Mouse (Mus musculus) liver, embryonic 11.5 days (tissue): ENCODE results near the gene Aaed1. TPM values are rescaled to one million over a fixed set of nuclear protein-coding genes. Genes with fewer than 3 reads are reported as not detected.

ENCODE experiments used
- ATAC-seq: fragments of 200-750 bp; cut with Nextera tagmentation; replicated peaks from 2 replicates; pipeline ENCODE4 v1.8.0; 2017; ENCODE audit warnings: moderate number of reproducible peaks, mild to moderate bottlenecking, moderate TSS enrichment, moderate library complexity; ENCODE audit not compliant: low FRiP score
- DNase-seq: peaks from one replicate; pipeline ENCODE4 v3.0.0-alpha.2; 2017; ENCODE audit warnings: low spot score
- H3K27ac ChIP-seq: fragments of 300-500 bp; sonication (generic); 2 replicates; pipeline ENCODE4 v1.5.1; 2014; ENCODE audit warnings: mild to moderate bottlenecking, low read depth, low read length, control low read depth
- H3K27me3 ChIP-seq: fragments of 300-500 bp; sonication (generic); replicated peaks from 2 replicates; pipeline ENCODE4 v1.6.1; 2014; ENCODE audit warnings: low read length, mixed read lengths; ENCODE audit not compliant: control insufficient read depth, insufficient read depth
- H3K36me3 ChIP-seq: fragments of 300-500 bp; sonication (generic); 2 replicates; pipeline ENCODE4 v1.6.1; 2014; ENCODE audit warnings: mild to moderate bottlenecking, low read length, moderate library complexity, mixed read lengths; ENCODE audit not compliant: control insufficient read depth, insufficient read depth
- H3K4me1 ChIP-seq: fragments of 300-500 bp; sonication (generic); replicated peaks from 2 replicates; pipeline ENCODE4 v1.6.1; 2014; ENCODE audit warnings: low read length, mixed read lengths; ENCODE audit not compliant: control insufficient read depth, insufficient read depth
- H3K4me2 ChIP-seq: fragments of 300-500 bp; sonication (generic); 2 replicates; pipeline ENCODE4 v1.6.1; 2014; ENCODE audit warnings: mild to moderate bottlenecking, control low read depth, moderate library complexity
- H3K4me3 ChIP-seq: fragments of 300-500 bp; sonication (generic); 2 replicates; pipeline ENCODE4 v1.5.1; 2014; ENCODE audit warnings: low read depth, low read length, control low read depth
- H3K9ac ChIP-seq: fragments of 300-500 bp; sonication (generic); 2 replicates; pipeline ENCODE4 v1.6.1; 2014; ENCODE audit warnings: low read depth, low read length, control low read depth
- H3K9me3 ChIP-seq: fragments of 300-500 bp; sonication (generic); 2 replicates; pipeline ENCODE4 v1.6.1; 2016; ENCODE audit warnings: low read length, inconsistent platforms, mixed read lengths; ENCODE audit not compliant: control insufficient read depth
- WGBS: fragments of 180-500 bp; shearing (Covaris S2); extraction: QIAGEN DNeasy Blood & Tissue Kit; methylation state at CpG from one replicate; pipeline ENCODE4 v1.1.7; 2014; 5-methylcytosine and 5-hydroxymethylcytosine counted together
- polyA plus RNA-seq: library from polyadenylated mRNA; unstranded; fragments of >200 nt; fragmentation: Nextera tagmentation; extraction: Ambion mirVana; gene quantifications from 2 replicates; pipeline ENCODE4 v1.2.1, GENCODE M21; 2014

Aaed1 gene
- polyA plus RNA-seq, 1 experiment from 2014 or later = 43.0 TPM

DNA sequence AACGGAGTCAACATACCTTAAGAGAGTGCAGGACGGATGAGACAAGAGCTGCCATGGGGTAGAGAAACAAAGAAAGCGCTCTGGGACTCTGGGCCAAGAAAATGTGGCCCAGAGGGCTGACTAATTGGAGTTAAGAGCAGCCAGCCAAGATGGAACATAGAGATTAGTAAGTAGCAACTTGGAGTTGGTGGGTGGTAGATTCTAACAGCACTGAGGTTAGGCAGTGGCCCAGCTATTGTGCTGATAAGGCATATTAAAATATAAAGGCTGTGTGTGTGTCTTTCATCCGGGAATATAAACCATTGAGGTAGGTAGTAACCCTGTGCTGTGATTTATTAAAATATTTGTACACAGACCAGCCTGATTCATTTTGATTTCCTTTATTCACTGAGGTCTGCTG lies 26.2 kb downstream of the Aaed1 start:
- DNase-seq (no peak), ATAC-seq (no peak)
- Histone ChIP-seq H3K9me3 (peaks cover 4% of the 10 kb centered on the region), H3K27me3 (no peaks in the 10 kb centered on the region), H3K4me2 (no peak overlapping the region), H3K36me3 (no peaks in the 10 kb centered on the region), H3K9ac (no peak overlapping the region), H3K27ac (no peak overlapping the region), H3K4me3 (no peak overlapping the region), H3K4me1 (no peaks in the 10 kb centered on the region)
- WGBS = 71% methylated on average over 4 of the region's 4 CpGs

DNA sequence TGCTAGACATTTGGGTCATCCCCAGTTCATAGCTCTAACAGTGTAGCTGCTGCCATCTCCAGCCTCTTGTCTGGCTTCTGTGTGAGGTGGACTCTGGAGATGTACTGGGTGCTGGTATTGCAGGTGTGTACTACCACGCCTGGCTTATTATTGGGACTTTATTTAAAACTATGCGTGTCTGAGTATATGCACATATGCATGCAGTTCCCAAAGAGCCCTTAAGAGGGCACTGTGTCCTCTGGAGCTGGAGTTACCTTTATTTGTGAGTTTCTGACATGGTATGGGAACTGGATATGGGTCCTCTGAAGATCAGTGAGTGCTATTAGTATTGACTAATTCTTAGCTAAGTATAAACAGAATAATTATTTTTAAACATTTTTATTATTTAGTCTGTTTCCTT lies 27.8 kb downstream of the Aaed1 start:
- no peaks in the 10 kb centered on the region for H3K36me3 ChIP-seq
- DNase-seq (no peak), ATAC-seq (no peak)
- H3K27me3 ChIP-seq = 0 out of 2 replicates have a peak, but pooled peaks cover 2% of the 10 kb centered on the region
- H3K4me1 ChIP-seq = no peaks in the 10 kb centered on the region
- H3K9ac ChIP-seq = no peak overlapping the region
- WGBS = 88% methylated on average over 2 of the region's 2 CpGs
- peaks cover 4% of the 10 kb centered on the region for H3K9me3 ChIP-seq
- no peak overlapping the region for H3K27ac ChIP-seq
- H3K4me3 ChIP-seq = no peak overlapping the region
- H3K4me2 ChIP-seq = no peak overlapping the region

DNA sequence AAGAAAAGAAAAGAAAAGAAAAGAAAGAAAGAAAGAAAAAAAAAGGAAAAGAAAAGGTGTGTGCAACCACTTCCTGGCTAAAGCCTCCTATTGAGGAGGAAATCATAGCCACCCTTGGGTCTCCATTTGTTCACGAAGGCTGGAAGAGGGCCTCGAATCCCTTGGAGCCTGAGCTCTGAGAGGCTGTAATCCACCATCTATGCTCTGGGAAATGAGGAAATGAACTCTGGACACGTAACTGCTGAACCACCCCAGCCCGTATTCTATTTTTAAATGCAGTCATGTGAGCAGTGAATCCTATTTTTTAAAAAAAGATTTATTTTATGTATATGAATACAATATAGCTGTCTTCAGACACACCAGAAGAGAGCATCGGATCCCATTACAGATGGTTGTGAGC lies 31.6 kb downstream of the Aaed1 start:
- Histone ChIP-seq H3K36me3 (no peaks in the 10 kb centered on the region), H3K9me3 (peaks cover 4% of the 10 kb centered on the region), H3K4me2 (no peak overlapping the region), H3K27ac (no peak overlapping the region), H3K27me3 (0 out of 2 replicates have a peak, but pooled peaks cover 2% of the 10 kb centered on the region), H3K4me3 (no peak overlapping the region), H3K4me1 (peaks cover 6% of the 10 kb centered on the region; the same call in 1 of the 2 replicates), H3K9ac (no peak overlapping the region)
- ATAC-seq (no peak), DNase-seq (no peak)
- 73% methylated on average over 5 of the region's 5 CpGs for WGBS

DNA sequence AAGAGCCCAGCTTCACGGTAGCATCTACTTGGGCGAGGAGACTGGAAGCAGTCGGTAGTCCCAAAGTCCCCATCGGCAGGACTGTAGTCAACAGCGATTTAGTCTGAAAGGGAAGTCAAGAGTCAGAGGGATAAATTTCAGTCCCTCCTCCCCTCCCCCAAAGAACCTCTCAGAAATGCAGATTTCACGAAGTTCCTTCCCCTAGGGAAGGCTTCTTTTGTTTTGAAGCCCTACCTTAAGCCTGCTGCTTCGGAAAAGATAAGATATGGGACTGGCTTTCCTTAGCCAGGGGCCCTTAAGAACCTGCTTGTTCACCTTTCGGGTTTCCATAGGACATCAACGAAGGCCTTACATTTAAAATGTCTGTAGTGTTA lies 36.8 kb downstream of the Aaed1 start:
- Histone ChIP-seq H3K9me3 (no peaks in the 10 kb centered on the region), H3K4me3 (peak overlapping the region; percentile 75), H3K9ac (peak overlapping the region; percentile 77), H3K27ac (peak overlapping the region; percentile 52), H3K36me3 (no peaks in the 10 kb centered on the region), H3K4me1 (peaks cover 13% of the 10 kb centered on the region; the same call in 1 of the 2 replicates), H3K4me2 (peak overlapping the region; percentile 99), H3K27me3 (0 out of 2 replicates have a peak, but pooled peaks cover 4% of the 10 kb centered on the region)
- 11% methylated on average over 9 of the region's 9 CpGs for whole genome bisulfite sequencing
- peak; percentile 30; the same call in 1 of the 2 replicates for ATAC-seq
- no peak for DNase-seq

DNA sequence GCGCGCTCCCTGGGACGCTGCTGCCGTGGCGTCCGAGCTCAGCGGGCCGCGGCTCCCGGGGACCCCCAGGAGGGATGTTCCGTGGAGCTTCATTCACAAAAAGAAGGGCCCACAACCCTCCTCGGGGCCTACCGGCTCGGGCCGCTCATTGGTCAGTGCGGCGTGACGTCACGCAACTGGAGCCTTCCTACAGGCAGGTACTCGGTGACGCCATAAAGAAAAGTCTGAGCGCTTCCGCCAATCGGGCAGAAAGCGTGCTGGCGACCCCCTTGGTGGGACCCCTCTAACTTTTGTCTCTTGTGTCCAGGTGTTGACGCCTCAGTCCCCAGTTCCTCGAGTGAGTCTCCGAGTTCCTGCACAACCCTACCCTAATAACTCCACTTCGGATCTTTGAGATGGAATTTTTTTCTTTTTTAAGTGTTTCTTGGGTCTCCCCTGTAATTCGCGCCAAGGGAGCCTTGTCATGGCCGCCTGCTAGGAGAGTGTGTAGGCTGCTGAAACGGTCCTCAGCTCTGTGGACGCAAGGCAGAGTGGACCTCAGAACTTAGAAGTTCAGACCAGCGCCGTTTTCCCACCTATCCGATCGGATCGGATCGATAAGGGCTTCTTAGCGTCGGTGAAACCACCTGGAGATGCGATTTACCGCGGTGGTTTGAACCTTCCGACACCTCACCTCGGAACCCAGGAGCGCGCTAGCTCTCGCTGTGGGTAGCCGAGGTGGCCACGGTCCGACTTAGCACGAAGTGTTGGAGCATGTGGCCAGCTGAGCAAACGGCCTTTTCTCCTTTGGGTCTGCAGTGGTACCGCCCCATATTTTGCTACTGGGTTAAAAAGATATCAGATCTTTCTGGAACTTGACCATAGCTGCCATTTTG lies 37.4 kb downstream of the Aaed1 start, which contains the start of gene Cdc14b:
TSS of gene Cdc14b (minus strand) at position 412 of the 875 bp plus-strand sequence.
- Histone ChIP-seq H3K4me3 (peak within 1 kb of the TSS; percentile 75), H3K36me3 (no peaks in the 10 kb centered on the region), H3K4me2 (peak within 1 kb of the TSS; percentile 99), H3K27ac (peak within 1 kb of the TSS; percentile 52), H3K4me1 (peaks cover 13% of the 10 kb centered on the region; the same call in 1 of the 2 replicates), H3K27me3 (0 out of 2 replicates have a peak, but pooled peaks cover 4% of the 10 kb centered on the region), H3K9ac (peak within 1 kb of the TSS; percentile 77), H3K9me3 (no peaks in the 10 kb centered on the region)
- under 1% methylated on average over 57 of the region's 57 CpGs for WGBS
- ATAC-seq = peak; percentile 93
- peak; percentile 84 for DNase-seq

DNA sequence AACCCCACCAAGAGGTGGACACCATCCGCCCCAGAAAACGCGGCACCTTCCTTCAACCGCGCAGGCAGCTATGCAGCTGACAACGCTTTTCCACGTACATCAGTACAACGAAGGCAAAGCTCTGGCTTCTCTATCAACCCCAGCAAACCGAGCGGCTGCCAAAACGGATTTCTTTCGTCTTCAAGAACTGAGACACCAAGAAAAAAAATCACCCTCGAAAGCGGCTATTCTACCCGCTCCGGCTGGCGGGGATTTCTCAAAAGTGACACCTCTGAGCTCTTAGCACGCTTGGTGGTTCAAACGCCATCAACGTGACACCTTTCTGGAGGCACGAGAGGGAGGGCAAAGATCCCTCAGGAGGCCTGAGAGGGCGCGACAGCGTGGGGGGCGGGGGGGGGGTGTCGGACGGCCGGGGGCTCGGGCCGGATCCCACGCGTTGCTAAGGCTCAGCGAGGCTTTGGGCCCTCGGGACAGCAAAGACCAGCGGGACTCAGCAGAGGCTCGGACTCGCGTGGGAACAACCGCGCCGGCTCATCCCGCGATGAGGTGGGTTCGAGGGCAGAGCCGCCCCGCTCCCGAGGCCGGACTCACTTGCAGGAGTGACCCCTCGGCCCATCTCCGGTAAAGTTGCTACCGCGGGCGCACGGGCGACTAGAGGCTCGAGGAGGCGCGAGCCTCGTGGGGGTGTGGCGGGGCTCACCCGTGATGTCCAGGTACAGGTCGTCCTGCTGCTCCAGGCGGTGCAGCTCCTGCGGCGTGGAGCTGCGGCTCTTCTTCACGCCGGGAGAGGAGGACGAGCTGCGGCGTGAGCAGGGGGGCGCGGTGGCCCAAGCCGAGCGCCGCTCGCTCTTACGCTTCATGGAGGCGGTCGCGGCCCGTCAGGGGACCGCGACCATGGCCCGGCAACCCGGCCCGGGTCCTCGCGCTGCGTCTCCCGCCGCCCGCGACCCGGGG lies 38.3 kb downstream of the Aaed1 start:
- 0 out of 2 replicates have a peak, but pooled peaks cover 2% of the 10 kb centered on the region for H3K27me3 ChIP-seq
- under 1% methylated on average over 75 of the region's 95 CpGs for WGBS
- H3K27ac ChIP-seq = no peak overlapping the region
- DNase-seq (peak; percentile 57), ATAC-seq (peak; percentile 61)
- peaks cover 13% of the 10 kb centered on the region; the same call in 1 of the 2 replicates for H3K4me1 ChIP-seq
- H3K36me3 ChIP-seq = no peaks in the 10 kb centered on the region
- H3K4me2 ChIP-seq = peak overlapping the region; percentile 99
- peak overlapping the region; percentile 75 for H3K4me3 ChIP-seq
- H3K9me3 ChIP-seq = no peaks in the 10 kb centered on the region
- peak overlapping the region; percentile 73 for H3K9ac ChIP-seq

DNA sequence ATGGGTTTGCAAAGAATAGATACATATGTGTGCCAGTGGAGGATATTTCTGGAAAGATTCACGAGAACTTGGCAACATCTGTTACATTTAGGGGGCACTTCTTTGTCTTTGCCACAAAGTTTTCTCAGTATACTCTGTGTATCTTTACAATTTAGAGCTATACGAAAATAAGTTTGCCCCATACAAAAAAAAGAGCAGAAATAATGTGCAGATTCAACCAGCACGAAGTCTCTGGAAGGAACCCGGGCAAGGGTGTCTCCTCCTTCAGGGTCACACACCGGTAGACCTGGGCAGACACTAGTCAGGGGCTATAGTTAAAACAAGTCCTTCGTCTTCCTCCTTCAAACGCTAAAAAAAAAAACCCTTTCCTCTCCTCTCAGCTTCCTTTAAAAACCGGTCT lies 39.2 kb downstream of the Aaed1 start:
- DNase-seq (no peak), ATAC-seq (no peak)
- Histone ChIP-seq H3K4me1 (peaks cover 13% of the 10 kb centered on the region; the same call in 1 of the 2 replicates), H3K36me3 (no peaks in the 10 kb centered on the region), H3K9ac (no peak overlapping the region), H3K9me3 (no peaks in the 10 kb centered on the region), H3K27ac (no peak overlapping the region), H3K4me2 (peak overlapping the region; percentile 99), H3K27me3 (0 out of 2 replicates have a peak, but pooled peaks cover 2% of the 10 kb centered on the region), H3K4me3 (no peak overlapping the region)
- 45% methylated on average over 8 of the region's 8 CpGs for WGBS

DNA sequence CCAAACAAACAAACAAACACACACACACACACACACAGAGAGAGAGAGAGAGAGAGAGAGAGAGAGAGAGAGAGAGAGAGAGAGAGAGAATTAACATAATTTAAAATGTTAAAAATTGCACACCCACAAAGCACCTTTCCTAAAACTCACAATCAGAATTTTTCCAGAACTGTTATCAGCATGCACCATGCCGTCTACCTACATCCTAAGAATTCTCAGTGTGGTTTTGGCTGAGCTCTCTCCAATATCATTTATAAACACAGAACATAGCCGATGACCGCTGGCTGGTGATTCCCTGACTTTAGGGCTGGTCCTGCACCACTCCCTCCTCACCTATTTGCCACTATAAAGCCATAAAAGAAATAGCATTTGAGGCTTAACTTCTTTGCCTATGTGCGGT lies 44.1 kb downstream of the Aaed1 start:
- ATAC-seq (no peak), DNase-seq (no peak)
- H3K9me3 ChIP-seq = no peaks in the 10 kb centered on the region
- H3K4me2 ChIP-seq = no peak overlapping the region
- H3K27me3 ChIP-seq = 0 out of 2 replicates have a peak, but pooled peaks cover under 1% of the 10 kb centered on the region
- H3K27ac ChIP-seq = no peak overlapping the region
- H3K4me3 ChIP-seq = no peak overlapping the region
- peaks cover 5% of the 10 kb centered on the region for H3K4me1 ChIP-seq
- 58% methylated on average over 4 of the region's 4 CpGs for WGBS
- H3K36me3 ChIP-seq = no peaks in the 10 kb centered on the region
- no peak overlapping the region for H3K9ac ChIP-seq
